In the genomic region with DNA sequence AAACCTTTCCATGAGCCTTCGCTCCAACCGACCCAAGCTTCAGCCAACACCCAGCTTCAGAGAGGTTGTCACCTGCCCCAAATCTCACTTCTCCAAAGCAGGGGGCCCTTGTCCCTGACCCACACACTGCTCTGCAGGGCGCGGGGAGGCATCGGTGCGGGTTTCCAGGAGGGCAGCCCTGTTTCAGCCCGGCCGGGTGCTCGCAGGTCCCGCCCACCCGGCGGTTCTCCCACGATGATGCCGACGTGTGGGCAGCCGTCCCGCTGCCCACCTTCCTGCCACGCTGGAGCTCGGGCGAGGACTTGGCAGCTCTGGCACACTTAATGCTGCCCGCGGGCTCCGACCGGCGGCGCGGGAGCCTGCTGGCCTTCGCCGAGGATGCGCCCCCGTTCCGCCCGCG, we compare ENCODE assay signal across 9 mouse cellular contexts. TPM values are rescaled to one million over a fixed set of nuclear protein-coding genes. Genes with fewer than 3 reads are reported as not detected.
DNase-seq lines count a peak whose midpoint lies in the region; ATAC-seq and TF ChIP-seq lines count a peak whose summit lies in the region.
"Had no signal": no experiment of that assay in that cellular context is flagged by ENCODE, and none has a peak within 500 bp of the region (broad histone marks: within the 10 kb centered on the region; RNA-seq: fewer than 3 reads in every experiment).

No protein-coding gene starts in this region.

- no peak overlapping the region for H3K27ac ChIP-seq in heart, embryonic 15.5 days
- H3K27ac ChIP-seq in ES-E14 (ENCODE audit: insufficient read depth, low read depth, low read length, poor library complexity, severe bottlenecking), result no peak overlapping the region
- H3K27ac ChIP-seq in hindbrain, embryonic 11.5 days (ENCODE audit: low read depth, low read length), result no peak overlapping the region
- H3K27ac ChIP-seq in midbrain, embryonic 10.5 days (replicated peaks), result peak overlapping the region; percentile 46; the same call in 1 of the 2 replicates

- H3K9me3 ChIP-seq in heart, embryonic 15.5 days (replicated peaks), result no peaks in the 10 kb centered on the region
- H3K9me3 ChIP-seq in ES-E14 (ENCODE audit: control insufficient read depth, insufficient read depth, low read depth, low read length), result no peaks in the 10 kb centered on the region
- H3K9me3 ChIP-seq in hindbrain, embryonic 11.5 days (ENCODE audit: control insufficient read depth, low read length), result no peaks in the 10 kb centered on the region
- H3K9me3 ChIP-seq in midbrain, embryonic 10.5 days (replicated peaks), result no peaks in the 10 kb centered on the region

- H3K9ac ChIP-seq in heart, embryonic 15.5 days, result 0 out of 2 replicates have a peak overlapping the region, but pooled peaks have one; percentile 40
- peak overlapping the region; percentile 23 for H3K9ac ChIP-seq in ES-E14 (ENCODE audit: insufficient read depth, low read depth, low read length, poor library complexity, severe bottlenecking)
- H3K9ac ChIP-seq in hindbrain, embryonic 11.5 days (ENCODE audit: low read depth, low read length), result peak overlapping the region; percentile 15; the same call in 1 of the 2 replicates

- WGBS in heart, embryonic 15.5 days, result 21% methylated on average over 34 of the region's 34 CpGs
- whole genome bisulfite sequencing in hindbrain, embryonic 11.5 days, result 17% methylated on average over 29 of the region's 34 CpGs
- 22% methylated on average over 34 of the region's 34 CpGs for WGBS in midbrain, embryonic 10.5 days

- H3K27me3 ChIP-seq in heart, embryonic 15.5 days, result peaks cover 78% of the 10 kb centered on the region
- peaks cover 83% of the 10 kb centered on the region for H3K27me3 ChIP-seq in hindbrain, embryonic 11.5 days (ENCODE audit: control insufficient read depth, insufficient read depth, low read length)
- H3K27me3 ChIP-seq in midbrain, embryonic 10.5 days (ENCODE audit: low read depth, poor library complexity, severe bottlenecking), result peaks cover 93% of the 10 kb centered on the region

- H3K36me3 ChIP-seq in heart, embryonic 15.5 days, result peaks cover 16% of the 10 kb centered on the region; the same call in 1 of the 2 replicates
- H3K36me3 ChIP-seq in ES-E14 (ENCODE audit: control insufficient read depth, insufficient read depth, low read length, poor library complexity, severe bottlenecking), result no peaks in the 10 kb centered on the region
- H3K36me3 ChIP-seq in hindbrain, embryonic 11.5 days (ENCODE audit: control insufficient read depth, insufficient read depth, low read length), result no peaks in the 10 kb centered on the region
- peaks cover 12% of the 10 kb centered on the region for H3K36me3 ChIP-seq in midbrain, embryonic 10.5 days

- in situ Hi-C loops in ES-E14 (cut with MboI; ENCODE audit: low sequenced_read_pairs in 2 of 2, unreplicated experiment in 2 of 2), result no loop called here

- no peak for ATAC-seq in heart, embryonic 15.5 days (replicated peaks; ENCODE audit: insufficient number of reproducible peaks, insufficient read depth, low FRiP score, low read depth)
- no peak for ATAC-seq in hindbrain, embryonic 11.5 days (ENCODE audit: low FRiP score)

- H3K4me3 ChIP-seq in heart, embryonic 15.5 days, result peak overlapping the region; percentile 35
- peak overlapping the region; percentile 35 to 54; a peak in 3 of 4 replicates for H3K4me3 ChIP-seq in ES-E14 (ENCODE audit: insufficient read depth in 1 of 2, low read depth in 1 of 2, low read length in 2 of 2, poor library complexity in 1 of 2, severe bottlenecking in 1 of 2)
- H3K4me3 ChIP-seq in hindbrain, embryonic 11.5 days (ENCODE audit: low read depth, low read length), result peak overlapping the region; percentile 21
- H3K4me3 ChIP-seq in midbrain, embryonic 10.5 days, result peak overlapping the region; percentile 48
- H3K4me3 ChIP-seq: myocyte had no signal

- no peak for DNase-seq in heart, adult 18-20 months
- DNase-seq in ES-E14 (ENCODE audit: low read depth, low spot score), result no peak
- no peak for DNase-seq in hindbrain, embryonic 11.5 days (ENCODE audit: low spot score)
- no peak for DNase-seq in midbrain, embryonic 10.5 days (ENCODE audit: low spot score)
- no peak for DNase-seq in right cerebral cortex, postnatal 36 days (ENCODE audit: low spot score in 2 of 2)
- DNase-seq in thymus, postnatal 14 days, result no peak
- no peak for DNase-seq in embryo, embryonic 9.5 days (ENCODE audit: extremely low spot score)

- peak overlapping the region; percentile 67 for H3K4me2 ChIP-seq in heart, embryonic 15.5 days
- peak overlapping the region; percentile 26 for H3K4me2 ChIP-seq in hindbrain, embryonic 11.5 days (replicated peaks; ENCODE audit: low read depth, low read length)

- peaks cover 22% of the 10 kb centered on the region for H3K4me1 ChIP-seq in heart, embryonic 15.5 days (replicated peaks)
- peaks cover 7 to 22% of the 10 kb centered on the region in 2 experiments; a peak in 2 of 4 replicates for H3K4me1 ChIP-seq in ES-E14 (ENCODE audit: control insufficient read depth in 2 of 2, insufficient read depth in 2 of 2, low read length in 2 of 2, poor library complexity in 1 of 2)
- H3K4me1 ChIP-seq in hindbrain, embryonic 11.5 days (replicated peaks; ENCODE audit: control insufficient read depth, insufficient read depth, low read length), result peaks cover 19% of the 10 kb centered on the region
- H3K4me1 ChIP-seq in midbrain, embryonic 10.5 days, result peaks cover 52% of the 10 kb centered on the region

TF ChIP-seq in ES-E14, 5 proteins besides CTCF, POLR2A, EP300 and RAD21:
- no peak for TF ChIP-seq ZC3H11A (IDR thresholded peaks at IDR 0.05; ENCODE audit: borderline replicate concordance, low read depth, low read length)
- no peak for TF ChIP-seq CHD2 (IDR thresholded peaks at IDR 0.05; ENCODE audit: low read depth, low read length)
- TF ChIP-seq ZNF384 (IDR thresholded peaks at IDR 0.05; ENCODE audit: low read depth, low read length), result no peak
- TF ChIP-seq HCFC1 (IDR thresholded peaks at IDR 0.05; ENCODE audit: borderline replicate concordance, insufficient read depth, low read length), result no peak
- no peak for TF ChIP-seq MAFK (IDR thresholded peaks at IDR 0.05; ENCODE audit: insufficient read depth, low read depth, low read length)

RNA-seq across cellular contexts. Expression of a gene that starts 8.7 kb away (rescaled TPM):
- polyA plus RNA-seq in heart, embryonic 15.5 days (2015; fragmentation: Nextera tagmentation; extraction: Ambion mirVana), result 11.2 and 13.2 TPM in 2 replicates
- 10 to 100 TPM in 1 of 2 experiments, 1 to 10 TPM in 1; 8.0 to 10.2 TPM for total RNA-seq in heart, adult 18-20 months (2021)
- 5.1 and 7.2 TPM in 2 replicates for total RNA-seq in ES-E14 (2012; rRNA removed)
- polyA plus RNA-seq in hindbrain, embryonic 11.5 days (2014; fragmentation: Nextera tagmentation; extraction: Ambion mirVana), result 8.7 and 9.5 TPM in 2 replicates
- polyA plus RNA-seq in midbrain, embryonic 10.5 days (2016; fragmentation: Nextera tagmentation; extraction: Ambion mirVana), result 7.0 and 7.7 TPM in 2 replicates

RNA-seq across cellular contexts. Expression of a gene that starts 8.7 kb away (rescaled TPM):
- polyA plus RNA-seq in heart, embryonic 15.5 days (2015; fragmentation: Nextera tagmentation; extraction: Ambion mirVana), result not detected in 2 replicates
- total RNA-seq in heart, adult 18-20 months (2021), result not detected
- total RNA-seq in ES-E14 (2012; rRNA removed), result 0.58 and 1.1 TPM in 2 replicates
- 2.9 and 3.5 TPM in 2 replicates for polyA plus RNA-seq in hindbrain, embryonic 11.5 days (2014; fragmentation: Nextera tagmentation; extraction: Ambion mirVana)
- polyA plus RNA-seq in midbrain, embryonic 10.5 days (2016; fragmentation: Nextera tagmentation; extraction: Ambion mirVana), result 26.3 and 30.9 TPM in 2 replicates

RNA-seq across cellular contexts. Expression of a gene that starts 14.3 kb away (rescaled TPM):
- 15.3 and 20.3 TPM in 2 replicates for polyA plus RNA-seq in heart, embryonic 15.5 days (2015; fragmentation: Nextera tagmentation; extraction: Ambion mirVana)
- 10 to 100 TPM; 25.7 to 32.2 TPM for total RNA-seq in heart, adult 18-20 months (2021)
- 47.7 and 61.4 TPM in 2 replicates for total RNA-seq in ES-E14 (2012; rRNA removed)
- polyA plus RNA-seq in hindbrain, embryonic 11.5 days (2014; fragmentation: Nextera tagmentation; extraction: Ambion mirVana), result 17.4 and 20.6 TPM in 2 replicates
- 26.8 and 27.6 TPM in 2 replicates for polyA plus RNA-seq in midbrain, embryonic 10.5 days (2016; fragmentation: Nextera tagmentation; extraction: Ambion mirVana)

RNA-seq across cellular contexts. Expression of a gene that starts 36.1 kb away (rescaled TPM):
- polyA plus RNA-seq in heart, embryonic 15.5 days (2015; fragmentation: Nextera tagmentation; extraction: Ambion mirVana), result 98.4 and 103 TPM in 2 replicates
- total RNA-seq in heart, adult 18-20 months (2021), result 10 to 100 TPM; 38.8 to 46.0 TPM
- 4.6 and 9.0 TPM in 2 replicates for total RNA-seq in ES-E14 (2012; rRNA removed)
- polyA plus RNA-seq in hindbrain, embryonic 11.5 days (2014; fragmentation: Nextera tagmentation; extraction: Ambion mirVana), result 1.5 and 1.6 TPM in 2 replicates
- polyA plus RNA-seq in midbrain, embryonic 10.5 days (2016; fragmentation: Nextera tagmentation; extraction: Ambion mirVana), result 1.5 and 2.4 TPM in 2 replicates

RNA-seq across cellular contexts. Expression of a gene that starts 42.8 kb away (rescaled TPM):
- polyA plus RNA-seq in heart, embryonic 15.5 days (2015; fragmentation: Nextera tagmentation; extraction: Ambion mirVana), result 180 and 243 TPM in 2 replicates
- 100 to 1,000 TPM; 275 to 290 TPM for total RNA-seq in heart, adult 18-20 months (2021)
- 1,269 and 1,458 TPM in 2 replicates for total RNA-seq in ES-E14 (2012; rRNA removed)
- 304 and 330 TPM in 2 replicates for polyA plus RNA-seq in hindbrain, embryonic 11.5 days (2014; fragmentation: Nextera tagmentation; extraction: Ambion mirVana)
- polyA plus RNA-seq in midbrain, embryonic 10.5 days (2016; fragmentation: Nextera tagmentation; extraction: Ambion mirVana), result 282 and 358 TPM in 2 replicates
